Mouse (Mus musculus) intestine, postnatal 0 days (tissue): ENCODE data around the gene Syt9. TPM values are rescaled to one million over a fixed set of nuclear protein-coding genes. Genes with fewer than 3 reads are reported as not detected.

Experiments used
- ATAC-seq: fragments of 200-750 bp; cut with Nextera tagmentation; 2 replicates; pipeline ENCODE4 v1.8.0; 2017; ENCODE audit warnings: mild to moderate bottlenecking, moderate TSS enrichment, moderate library complexity
- H3K27ac ChIP-seq: fragments of 300-500 bp; sonication (generic); 2 replicates; pipeline ENCODE4 v1.5.1; 2014; ENCODE audit warnings: mild to moderate bottlenecking, low read depth, low read length, moderate library complexity
- H3K27me3 ChIP-seq: fragments of 300-500 bp; sonication (generic); replicated peaks from 2 replicates; pipeline ENCODE4 v1.6.1; 2014; ENCODE audit warnings: low read length, mixed read lengths; ENCODE audit not compliant: control insufficient read depth, insufficient read depth
- H3K36me3 ChIP-seq: fragments of 300-500 bp; sonication (generic); 2 replicates; pipeline ENCODE4 v1.6.1; 2014; ENCODE audit warnings: mild to moderate bottlenecking, moderate library complexity; ENCODE audit not compliant: control insufficient read depth, insufficient read depth
- H3K4me1 ChIP-seq: fragments of 300-500 bp; sonication (generic); replicated peaks from 2 replicates; pipeline ENCODE4 v1.6.1; 2014; ENCODE audit warnings: antibody characterized with exemption, low read length, mixed read lengths; ENCODE audit not compliant: control insufficient read depth, insufficient read depth
- H3K4me2 ChIP-seq: fragments of 300-500 bp; sonication (generic); replicated peaks from 2 replicates; pipeline ENCODE4 v1.6.1; 2014; ENCODE audit warnings: low read depth, mild to moderate bottlenecking, moderate library complexity
- H3K4me3 ChIP-seq: fragments of 300-500 bp; sonication (generic); 2 replicates; pipeline ENCODE4 v1.5.1; 2014; ENCODE audit warnings: low read depth, low read length
- H3K9ac ChIP-seq: fragments of 300-500 bp; sonication (generic); 2 replicates; pipeline ENCODE4 v1.6.1; 2014; ENCODE audit warnings: mild to moderate bottlenecking, low read depth, low read length
- H3K9me3 ChIP-seq: fragments of 300-500 bp; sonication (generic); 2 replicates; pipeline ENCODE4 v1.6.1; 2016; ENCODE audit warnings: mixed run types; ENCODE audit not compliant: control insufficient read depth
- CTCF ChIP-seq: sonication (generic); IDR thresholded peaks from 2 replicates; pipeline ENCODE4 v1.5.1; 2016; ENCODE audit warnings: low read depth, mild to moderate bottlenecking, control low read depth, antibody characterized with exemption, moderate library complexity
- WGBS: fragments of 180-500 bp; shearing (Covaris S2); extraction: QIAGEN DNeasy Blood & Tissue Kit; methylation state at CpG from one replicate; pipeline ENCODE4 v1.1.7; 2014; 5-methylcytosine and 5-hydroxymethylcytosine counted together
- polyA plus RNA-seq: library from polyadenylated mRNA; unstranded; fragments of >200 nt; fragmentation: Nextera tagmentation; extraction: Ambion mirVana; gene quantifications from 2 replicates; pipeline ENCODE4 v1.2.1, GENCODE M21; 2015

Gene Syt9
- polyA plus RNA-seq: 1.6 and 1.9 TPM in 2 replicates

DNA sequence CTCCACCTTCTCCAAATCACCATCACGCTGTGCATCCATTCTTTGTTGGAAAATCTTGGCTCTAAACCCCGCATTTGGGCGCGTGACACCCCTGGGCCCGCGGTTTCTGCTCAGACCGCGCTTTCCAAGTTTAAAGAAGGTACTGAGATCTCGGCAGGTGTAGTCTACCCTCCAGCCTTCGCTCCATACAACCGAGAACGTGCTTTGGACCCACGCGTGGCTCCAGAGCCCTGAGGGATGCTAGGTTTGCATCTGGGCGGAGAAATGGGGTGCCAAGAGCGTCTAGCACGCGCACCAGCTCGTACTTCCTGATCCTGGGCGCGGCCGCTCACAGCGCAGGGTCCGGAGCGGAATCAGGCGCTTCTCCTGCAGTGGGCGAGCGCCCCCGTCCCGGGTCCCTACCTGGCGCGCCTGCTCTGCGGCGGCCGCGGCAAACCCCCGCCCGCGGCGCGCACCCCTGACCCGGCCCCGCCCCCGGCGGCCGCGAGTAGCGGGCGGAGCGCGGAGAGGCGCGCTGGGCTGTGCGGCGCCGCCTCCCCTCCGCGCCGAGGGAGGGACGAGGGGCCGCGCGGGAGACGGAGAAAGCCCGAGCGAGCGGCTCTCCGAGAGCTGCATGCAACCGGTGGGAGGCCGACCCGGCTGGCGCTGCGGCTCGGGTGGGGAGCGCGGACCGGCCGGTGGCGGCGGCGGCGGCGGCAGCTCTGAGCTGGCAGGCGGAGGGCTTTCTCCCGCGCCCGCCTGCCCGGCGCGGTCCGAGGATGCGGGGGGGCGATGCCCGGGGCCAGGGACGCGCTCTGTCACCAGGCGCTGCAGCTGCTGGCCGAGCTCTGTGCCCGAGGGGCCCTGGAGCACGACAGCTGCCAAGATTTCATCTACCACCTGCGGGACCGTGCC, at the start of gene Syt9:
Gene Syt9 (plus strand): TSS at position 497 of the 894 bp plus-strand sequence.
- peak; percentile 38 for ATAC-seq
- TF ChIP-seq CTCF: 0 out of 2 replicates have a peak, but pooled peaks have one; percentile 3
- H3K27me3 ChIP-seq: peaks cover 23% of the 10 kb centered on the region
- H3K9ac ChIP-seq: peak within 1 kb of the TSS; percentile 26
- peak within 1 kb of the TSS; percentile 98 for H3K4me2 ChIP-seq
- H3K9me3 ChIP-seq: no peaks in the 10 kb centered on the region
- peak within 1 kb of the TSS; percentile 75 for H3K4me3 ChIP-seq
- no peaks in the 10 kb centered on the region for H3K36me3 ChIP-seq
- H3K4me1 ChIP-seq: peaks cover 5% of the 10 kb centered on the region; the same call in 1 of the 2 replicates
- under 1% methylated on average over 78 of the region's 102 CpGs for WGBS
- no peak within 1 kb of the TSS for H3K27ac ChIP-seq

- Histone ChIP-seq H3K27ac (no peak overlapping the region), H3K4me1 (no peaks in the 10 kb centered on the region), H3K27me3 (no peaks in the 10 kb centered on the region), H3K4me3 (no peak overlapping the region), H3K9ac (no peak overlapping the region), H3K36me3 (no peaks in the 10 kb centered on the region), H3K4me2 (no peak overlapping the region), H3K9me3 (no peaks in the 10 kb centered on the region)
- WGBS: 81% methylated on average over 5 of the region's 5 CpGs
- no peak for ATAC-seq
- TF ChIP-seq CTCF: no peak
Observed at GRCm38 (mm10) chr7:107339013-107339412, 31.5 kb upstream of the Syt9 start.

DNA sequence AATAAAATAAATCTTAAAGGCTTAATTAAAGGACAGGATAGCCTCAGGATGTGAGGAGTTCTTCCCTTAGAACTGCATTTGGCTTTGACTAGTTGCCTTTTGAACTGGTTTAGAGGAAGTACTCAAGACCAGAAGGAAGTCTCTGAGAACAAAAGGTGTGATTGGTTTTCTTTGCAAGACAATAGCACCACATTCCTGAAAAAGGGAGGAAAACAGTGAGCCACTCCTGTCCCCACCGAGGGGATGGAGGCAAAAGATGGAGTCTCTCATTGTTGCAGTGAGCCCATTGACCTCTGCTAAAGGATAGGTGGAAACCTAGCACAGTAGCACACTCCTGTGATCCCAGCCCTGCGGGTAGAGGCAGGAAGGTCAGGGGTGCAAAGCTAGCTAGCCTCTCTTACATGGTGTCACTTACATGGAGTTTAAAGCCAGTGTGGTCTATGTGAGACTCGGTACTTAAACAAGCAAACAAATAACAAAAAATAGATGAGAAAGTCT, 30.9 kb upstream of the Syt9 start:
- H3K4me2 ChIP-seq: no peak overlapping the region
- no peaks in the 10 kb centered on the region for H3K9me3 ChIP-seq
- no peaks in the 10 kb centered on the region for H3K27me3 ChIP-seq
- H3K4me3 ChIP-seq: no peak overlapping the region
- 64% methylated on average over 3 of the region's 3 CpGs for WGBS
- TF ChIP-seq CTCF: no peak
- H3K27ac ChIP-seq: no peak overlapping the region
- no peak overlapping the region for H3K9ac ChIP-seq
- H3K4me1 ChIP-seq: no peaks in the 10 kb centered on the region
- H3K36me3 ChIP-seq: no peaks in the 10 kb centered on the region
- ATAC-seq: no peak

- WGBS: 55% methylated on average over 1 of the region's 1 CpGs
- H3K27me3 ChIP-seq: no peaks in the 10 kb centered on the region
- H3K36me3 ChIP-seq: no peaks in the 10 kb centered on the region
- no peak overlapping the region for H3K4me2 ChIP-seq
- no peaks in the 10 kb centered on the region for H3K4me1 ChIP-seq
- no peak for TF ChIP-seq CTCF
- no peak overlapping the region for H3K27ac ChIP-seq
- no peak overlapping the region for H3K9ac ChIP-seq
- no peak for ATAC-seq
- no peak overlapping the region for H3K4me3 ChIP-seq
- no peaks in the 10 kb centered on the region for H3K9me3 ChIP-seq
Observed at GRCm38 (mm10) chr7:107340221-107340620, 30.3 kb upstream of the Syt9 start.

- no peak overlapping the region for H3K4me2 ChIP-seq
- TF ChIP-seq CTCF: no peak
- H3K27ac ChIP-seq: no peak overlapping the region
- no peak overlapping the region for H3K4me3 ChIP-seq
- no peaks in the 10 kb centered on the region for H3K36me3 ChIP-seq
- no peak overlapping the region for H3K9ac ChIP-seq
- no peaks in the 10 kb centered on the region for H3K9me3 ChIP-seq
- H3K4me1 ChIP-seq: no peaks in the 10 kb centered on the region
- 68% methylated on average over 8 of the region's 8 CpGs for WGBS
- H3K27me3 ChIP-seq: no peaks in the 10 kb centered on the region
- no peak for ATAC-seq
Observed at GRCm38 (mm10) chr7:107341519-107342190, 28.9 kb upstream of the Syt9 start.

GRCm38 (mm10) chr7:107349201-107349600, 21.3 kb upstream of the Syt9 start:
- no peak for TF ChIP-seq CTCF
- Histone ChIP-seq H3K9me3 (no peaks in the 10 kb centered on the region), H3K27ac (no peak overlapping the region), H3K9ac (no peak overlapping the region), H3K4me3 (no peak overlapping the region), H3K4me2 (no peak overlapping the region), H3K4me1 (no peaks in the 10 kb centered on the region), H3K27me3 (no peaks in the 10 kb centered on the region), H3K36me3 (no peaks in the 10 kb centered on the region)
- no peak for ATAC-seq
- 75% methylated on average over 1 of the region's 1 CpGs for WGBS
